Mouse (Mus musculus) urinary bladder, postnatal 14 days (tissue): ENCODE results near the gene Son.

Experiments used
- DNase-seq: peaks from one replicate; pipeline ENCODE4 v3.0.0; 2021; ENCODE audit warnings: low spot score

Gene Son

GRCm38 (mm10) chr16:91688023-91688618, 40.8 kb downstream of the Son start:
- no peak for DNase-seq

GRCm38 (mm10) chr16:91688619-91689334, 41.5 kb downstream of the Son start, which contains the start of gene Donson:
Donson (minus strand) TSS chr16:91688770.
- peak; percentile 96 for DNase-seq

GRCm38 (mm10) chr16:91689791-91690190, 42.5 kb downstream of the Son start:
- DNase-seq = no peak

- DNase-seq = peak; percentile 79
These were observed 47.3 kb downstream of the Son start for GRCm38 (mm10) chr16:91694455-91695084.

- no peak for DNase-seq
These were observed 47.9 kb downstream of the Son start for GRCm38 (mm10) chr16:91695108-91695755.

GRCm38 (mm10) chr16:91698995-91699394, 51.7 kb downstream of the Son start:
- no peak for DNase-seq

GRCm38 (mm10) chr16:91701908-91702307, 54.6 kb downstream of the Son start:
- DNase-seq = peak; percentile 22

GRCm38 (mm10) chr16:91702771-91703188, 55.5 kb downstream of the Son start:
- DNase-seq = no peak

- DNase-seq = no peak
These were observed 57.5 kb downstream of the Son start for GRCm38 (mm10) chr16:91704603-91705340.

- no peak for DNase-seq
These were observed 62.9 kb downstream of the Son start for GRCm38 (mm10) chr16:91710241-91710640.

GRCm38 (mm10) chr16:91716927-91717349, 69.6 kb downstream of the Son start:
- DNase-seq = no peak

- DNase-seq = no peak
These were observed 70.1 kb downstream of the Son start for GRCm38 (mm10) chr16:91717399-91717798.

- peak; percentile 58 for DNase-seq
These were observed 76.9 kb downstream of the Son start for GRCm38 (mm10) chr16:91724247-91724646.

GRCm38 (mm10) chr16:91727433-91727832, 80.1 kb downstream of the Son start:
- DNase-seq = no peak

GRCm38 (mm10) chr16:91728123-91729065, 81.1 kb downstream of the Son start, which contains the start of gene Cryzl1:
Cryzl1 (minus strand) TSS chr16:91728975.
- DNase-seq = peak; percentile 99
